8 mouse cellular contexts compared by ENCODE assay signal in genomic region chr1:55238496-55238895, GRCm38 (mm10). TPM values are rescaled to one million over a fixed set of nuclear protein-coding genes. Genes with fewer than 3 reads are reported as not detected.
A peak's percentile ranks its signal among the peaks of the same experiment; 100 is the strongest.
DNase-seq lines count a peak whose midpoint lies in the region; ATAC-seq and TF ChIP-seq lines count a peak whose summit lies in the region.

No protein-coding gene starts in this region.

- no peak for DNase-seq in gastrocnemius, adult 2 months
- no peak for DNase-seq in gastrocnemius, postnatal 14 days
- DNase-seq in thymus, postnatal 25 days = peak; percentile 14
- no peak for DNase-seq in thymus, adult 18-20 months
- no peak for DNase-seq in limb, embryonic 10.5 days (ENCODE audit: low spot score)
- DNase-seq in ovary, adult 18-20 months (ENCODE audit: low spot score) = no peak
- no peak for DNase-seq in natural killer cell, adult 2 months (ENCODE audit: low spot score in 2 of 2)

- H3K9me3 ChIP-seq in limb, embryonic 10.5 days (replicated peaks) = no peaks in the 10 kb centered on the region
- no peaks in the 10 kb centered on the region for H3K9me3 ChIP-seq in stomach, embryonic 14.5 days (ENCODE audit: control insufficient read depth, low read depth, low read length)

- peak overlapping the region; percentile 98 for H3K4me2 ChIP-seq in stomach, embryonic 14.5 days (replicated peaks; ENCODE audit: low read depth, low read length)

- peak overlapping the region; percentile 80 for H3K4me3 ChIP-seq in gastrocnemius, adult 2 months
- peak overlapping the region; percentile 90 for H3K4me3 ChIP-seq in limb, embryonic 10.5 days
- H3K4me3 ChIP-seq in stomach, embryonic 14.5 days (ENCODE audit: low read depth, low read length) = peak overlapping the region; percentile 88

- intact Hi-C loops in gastrocnemius, adult 2 months (cut with DNase I) = loop anchor here (5.0 to 10.0 kb wide), 4 partner anchors 106 to 684 kb away; partner anchors contain the start of genes Boll, Mob4 and Pgap1
- intact Hi-C loops in gastrocnemius, postnatal 14 days (cut with DNase I; ENCODE audit: low total_unique reads) = no loop called here

- no peak overlapping the region; the same call in 1 of the 2 replicates for H3K9ac ChIP-seq in stomach, embryonic 14.5 days (replicated peaks; ENCODE audit: low read depth, low read length)

- H3K27ac ChIP-seq in gastrocnemius, adult 2 months = peak overlapping the region; percentile 91
- 0 out of 2 replicates have a peak overlapping the region, but pooled peaks have one; percentile 83 for H3K27ac ChIP-seq in limb, embryonic 10.5 days
- no peak overlapping the region for H3K27ac ChIP-seq in stomach, embryonic 14.5 days (ENCODE audit: low read length)

- H3K4me1 ChIP-seq in limb, embryonic 10.5 days = peaks cover 36% of the 10 kb centered on the region
- peaks cover 23% of the 10 kb centered on the region for H3K4me1 ChIP-seq in stomach, embryonic 14.5 days (ENCODE audit: control insufficient read depth, insufficient read depth, low read length)

- TF ChIP-seq CTCF in gastrocnemius, adult 2 months (IDR thresholded peaks at IDR 0.05) = no peak

- 38% methylated on average over 13 of the region's 13 CpGs for WGBS in limb, embryonic 10.5 days
- WGBS in stomach, embryonic 14.5 days = 40% methylated on average over 13 of the region's 13 CpGs

- 0 out of 2 replicates have a peak, but pooled peaks cover 7% of the 10 kb centered on the region for H3K36me3 ChIP-seq in limb, embryonic 10.5 days
- H3K36me3 ChIP-seq in stomach, embryonic 14.5 days (ENCODE audit: control insufficient read depth, insufficient read depth, low read length) = no peaks in the 10 kb centered on the region

- ATAC-seq in stomach, embryonic 14.5 days (ENCODE audit: insufficient number of reproducible peaks, insufficient read depth, low FRiP score, low read depth) = no peak

- H3K27me3 ChIP-seq in limb, embryonic 10.5 days (ENCODE audit: low read depth, poor library complexity, severe bottlenecking) = no peaks in the 10 kb centered on the region
- no peaks in the 10 kb centered on the region for H3K27me3 ChIP-seq in stomach, embryonic 14.5 days (ENCODE audit: control insufficient read depth, insufficient read depth, low read length)

RNA-seq across cellular contexts. Expression of gene Mars2, which starts 1.5 kb away (rescaled TPM):
- 1 to 10 TPM; 2.8 to 3.6 TPM for total RNA-seq in gastrocnemius, adult 2 months (2021)
- 1 to 10 TPM; 3.7 to 3.8 TPM for total RNA-seq in gastrocnemius, postnatal 14 days (2021)
- polyA plus RNA-seq in limb, embryonic 10.5 days (2016; fragmentation: Nextera tagmentation; extraction: Ambion mirVana) = 2.5 and 2.8 TPM in 2 replicates
- polyA plus RNA-seq in stomach, embryonic 14.5 days (2014; fragmentation: Nextera tagmentation; extraction: Ambion mirVana) = 2.7 and 3.0 TPM in 2 replicates

RNA-seq across cellular contexts. Expression of gene Rftn2, which starts 11.9 kb away (rescaled TPM):
- 1 to 10 TPM; 3.3 to 4.9 TPM for total RNA-seq in gastrocnemius, adult 2 months (2021)
- 1 to 10 TPM; 8.8 to 9.2 TPM for total RNA-seq in gastrocnemius, postnatal 14 days (2021)
- polyA plus RNA-seq in limb, embryonic 10.5 days (2016; fragmentation: Nextera tagmentation; extraction: Ambion mirVana) = 13.4 and 25.4 TPM in 2 replicates
- 12.8 and 12.9 TPM in 2 replicates for polyA plus RNA-seq in stomach, embryonic 14.5 days (2014; fragmentation: Nextera tagmentation; extraction: Ambion mirVana)
